Mouse (Mus musculus) erythroblast, embryonic 14.5 days (primary cell): Measurements from ENCODE around the gene Gm37240.

Source experiments
- GATA1 ChIP-seq: IDR thresholded peaks from 2 replicates; pipeline ENCODE4 v1.6.1; 2012; ENCODE audit warnings: low read length, inconsistent platforms, mixed read lengths
- TAL1 ChIP-seq: IDR thresholded peaks from 3 replicates; pipeline ENCODE4 v1.6.1; 2012; ENCODE audit warnings: low read length, inconsistent platforms, mixed read lengths

GRCm38 (mm10) chr3:85442781-85443180 lies 444.5 kb downstream of the Gm37240 start:
- no peak for TF ChIP-seq GATA1
- TF ChIP-seq TAL1 = no peak
